Mouse (Mus musculus) CH12.LX (cell line): ENCODE results near the gene Ptgir.

Experiments used
- CHD1 ChIP-seq: IDR thresholded peaks from 2 replicates; pipeline ENCODE4 v1.6.1; 2012; ENCODE audit warnings: low read depth, low read length, improper control_type of control experiment, inconsistent platforms
- CHD2 ChIP-seq: IDR thresholded peaks from 2 replicates; pipeline ENCODE4 v1.6.1; 2011; ENCODE audit warnings: low read length, improper control_type of control experiment
- MAZ ChIP-seq: IDR thresholded peaks from 2 replicates; pipeline ENCODE4 v1.6.1; 2012; ENCODE audit warnings: low read depth, mild to moderate bottlenecking, inconsistent platforms, low read length, improper control_type of control experiment, moderate library complexity
- POLR2A ChIP-seq: IDR thresholded peaks from 2 replicates; pipeline ENCODE4 v1.6.1; 2011; ENCODE audit warnings: low read depth, mild to moderate bottlenecking, improper control_type of control experiment, low read length
- ZNF384 ChIP-seq: IDR thresholded peaks from 2 replicates; pipeline ENCODE4 v1.6.1; 2012; ENCODE audit warnings: low read depth, low read length, improper control_type of control experiment, inconsistent platforms

DNA sequence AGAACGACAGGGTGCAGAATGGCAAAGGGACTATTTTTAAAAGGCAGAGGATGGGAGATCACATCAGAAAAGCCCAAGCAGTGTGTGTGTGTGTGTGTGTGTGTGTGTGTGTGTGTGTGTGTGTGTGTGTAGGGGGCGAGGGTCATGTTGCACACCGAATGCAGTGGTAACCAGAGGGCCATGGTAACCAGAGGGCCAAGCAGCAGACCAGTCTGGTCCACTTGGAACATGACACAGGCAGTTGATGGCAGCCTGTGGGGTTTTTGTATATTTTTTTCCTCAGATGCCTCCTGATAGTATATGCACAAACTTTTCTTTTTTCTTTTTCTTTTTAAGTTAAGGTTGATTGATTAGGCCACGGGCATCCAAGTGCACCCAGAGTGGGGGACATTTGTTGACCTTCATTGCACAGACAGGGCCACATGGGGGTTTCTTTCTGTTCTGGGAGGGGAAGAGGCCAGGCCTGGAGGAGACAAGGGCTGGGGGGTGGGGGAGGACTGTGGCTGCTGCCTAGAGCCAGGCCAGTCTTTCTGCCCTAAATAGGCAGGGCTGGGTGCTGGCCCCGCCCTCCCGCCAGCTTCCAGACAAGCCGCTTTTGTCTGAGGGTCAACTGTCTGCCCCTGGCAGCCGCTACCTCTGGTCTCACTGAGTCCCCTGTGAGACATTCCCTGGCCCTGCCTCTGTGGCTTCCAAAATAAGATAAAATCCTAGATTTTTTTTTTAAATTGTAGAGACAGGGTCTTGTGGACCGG, 26.3 kb upstream of the Ptgir start:
- TF ChIP-seq MAZ, result no peak
- no peak for TF ChIP-seq ZNF384
- no peak for TF ChIP-seq CHD2
- TF ChIP-seq POLR2A, result no peak
- no peak for TF ChIP-seq CHD1
